In genomic region chr13:56208225-56209066, GRCm38 (mm10) we compare ENCODE assay signal across 10 mouse cellular contexts. TPM values are rescaled to one million over a fixed set of nuclear protein-coding genes. Genes with fewer than 3 reads are reported as not detected.
A peak's percentile ranks its signal among the peaks of the same experiment; 100 is the strongest.
DNase-seq lines count a peak whose midpoint lies in the region; ATAC-seq and TF ChIP-seq lines count a peak whose summit lies in the region.
"Had no signal": no experiment of that assay in that cellular context is flagged by ENCODE, and none has a peak within 500 bp of the region (broad histone marks: within the 10 kb centered on the region; RNA-seq: fewer than 3 reads in every experiment).

No protein-coding gene starts in this region.

- no peaks in the 10 kb centered on the region for H3K36me3 ChIP-seq in liver, embryonic 11.5 days (ENCODE audit: control insufficient read depth, insufficient read depth, low read length)
- H3K36me3 ChIP-seq in liver, postnatal 0 days (replicated peaks; ENCODE audit: insufficient read depth, low read length), result no peaks in the 10 kb centered on the region
- H3K36me3 ChIP-seq in forebrain, embryonic 11.5 days (ENCODE audit: control insufficient read depth, insufficient read depth, low read length), result no peaks in the 10 kb centered on the region
- H3K36me3 ChIP-seq in limb, embryonic 12.5 days, result no peaks in the 10 kb centered on the region
- H3K36me3 ChIP-seq in stomach, embryonic 14.5 days (ENCODE audit: control insufficient read depth, insufficient read depth, low read length), result no peaks in the 10 kb centered on the region

- no peak overlapping the region for H3K9ac ChIP-seq in liver, embryonic 11.5 days (ENCODE audit: low read depth, low read length)
- no peak overlapping the region for H3K9ac ChIP-seq in liver, postnatal 0 days (replicated peaks)
- H3K9ac ChIP-seq in forebrain, embryonic 11.5 days (ENCODE audit: low read length), result peak overlapping the region; percentile 25; the same call in 1 of the 2 replicates
- no peak overlapping the region; the same call in 1 of the 2 replicates for H3K9ac ChIP-seq in limb, embryonic 12.5 days (replicated peaks)
- H3K9ac ChIP-seq in stomach, embryonic 14.5 days (replicated peaks; ENCODE audit: low read depth, low read length), result 0 out of 2 replicates have a peak overlapping the region, but pooled peaks have one; percentile 14

- no peak for ATAC-seq in liver, embryonic 11.5 days (replicated peaks; ENCODE audit: low FRiP score)
- ATAC-seq in liver, postnatal 0 days, result no peak
- peak; percentile 95 for ATAC-seq in forebrain, embryonic 11.5 days (replicated peaks; ENCODE audit: low FRiP score)
- peak; percentile 42; the same call in 1 of the 2 replicates for ATAC-seq in limb, embryonic 12.5 days (ENCODE audit: insufficient number of reproducible peaks, insufficient read depth, low FRiP score, low TSS enrichment, low read depth)
- peak; percentile 59; the same call in 1 of the 2 replicates for ATAC-seq in stomach, embryonic 14.5 days (ENCODE audit: insufficient number of reproducible peaks, insufficient read depth, low FRiP score, low read depth)

- WGBS in liver, embryonic 11.5 days, result 11% methylated on average over 34 of the region's 35 CpGs
- 16% methylated on average over 35 of the region's 35 CpGs for WGBS in liver, postnatal 0 days (ENCODE audit: insufficient replicate concordance)
- under 1% methylated on average over 35 of the region's 35 CpGs for WGBS in forebrain, embryonic 11.5 days
- 3% methylated on average over 35 of the region's 35 CpGs for WGBS in limb, embryonic 12.5 days
- WGBS in stomach, embryonic 14.5 days, result 6% methylated on average over 35 of the region's 35 CpGs

- TF ChIP-seq CTCF in liver, postnatal 0 days (IDR thresholded peaks at IDR 0.05; ENCODE audit: low read depth), result no peak

- H3K4me2 ChIP-seq in liver, embryonic 11.5 days, result peak overlapping the region; percentile 47
- no peak overlapping the region for H3K4me2 ChIP-seq in liver, postnatal 0 days (ENCODE audit: low read depth, low read length)
- H3K4me2 ChIP-seq in forebrain, embryonic 11.5 days (ENCODE audit: low read depth, low read length, severe bottlenecking), result peak overlapping the region; percentile 45
- peak overlapping the region; percentile 59 for H3K4me2 ChIP-seq in limb, embryonic 12.5 days
- peak overlapping the region; percentile 39 for H3K4me2 ChIP-seq in stomach, embryonic 14.5 days (replicated peaks; ENCODE audit: low read depth, low read length)

- DNase-seq in liver, embryonic 11.5 days (ENCODE audit: low spot score), result no peak
- DNase-seq in liver, postnatal 0 days, result no peak
- DNase-seq in forebrain, embryonic 11.5 days (ENCODE audit: low spot score), result peak; percentile 87
- DNase-seq in cerebellum, adult 11-12 months, result no peak
- no peak for DNase-seq in urinary bladder, postnatal 4 days (ENCODE audit: low spot score in 2 of 2)
- DNase-seq in urinary bladder, postnatal 36 days (ENCODE audit: low spot score in 2 of 2), result no peak
- DNase-seq: gastrocnemius, adult 2 months had no signal

- TF ChIP-seq EP300 in liver, postnatal 0 days (IDR thresholded peaks at IDR 0.05; ENCODE audit: low read depth), result no peak

- 0 out of 2 replicates have a peak, but pooled peaks cover 2% of the 10 kb centered on the region for H3K4me1 ChIP-seq in liver, embryonic 11.5 days (replicated peaks; ENCODE audit: control insufficient read depth, insufficient read depth, low read length)
- no peaks in the 10 kb centered on the region for H3K4me1 ChIP-seq in liver, postnatal 0 days (ENCODE audit: insufficient read depth)
- peaks cover 18% of the 10 kb centered on the region for H3K4me1 ChIP-seq in forebrain, embryonic 11.5 days (replicated peaks; ENCODE audit: control insufficient read depth, insufficient read depth, low read length)
- H3K4me1 ChIP-seq in limb, embryonic 12.5 days (replicated peaks), result peaks cover 18% of the 10 kb centered on the region
- H3K4me1 ChIP-seq in stomach, embryonic 14.5 days (ENCODE audit: control insufficient read depth, insufficient read depth, low read length), result peaks cover 10% of the 10 kb centered on the region

- no peaks in the 10 kb centered on the region for H3K9me3 ChIP-seq in liver, embryonic 11.5 days (ENCODE audit: control insufficient read depth, low read length)
- no peaks in the 10 kb centered on the region for H3K9me3 ChIP-seq in liver, postnatal 0 days (ENCODE audit: low read length)
- peaks cover 4% of the 10 kb centered on the region; the same call in 1 of the 2 replicates for H3K9me3 ChIP-seq in forebrain, embryonic 11.5 days (ENCODE audit: control insufficient read depth, low read length)
- peaks cover 6% of the 10 kb centered on the region; the same call in 1 of the 2 replicates for H3K9me3 ChIP-seq in limb, embryonic 12.5 days
- H3K9me3 ChIP-seq in stomach, embryonic 14.5 days (ENCODE audit: control insufficient read depth, low read depth, low read length), result 0 out of 2 replicates have a peak, but pooled peaks cover 4% of the 10 kb centered on the region

- peaks cover 18% of the 10 kb centered on the region for H3K27me3 ChIP-seq in liver, embryonic 11.5 days (replicated peaks; ENCODE audit: control insufficient read depth, insufficient read depth, low read length)
- H3K27me3 ChIP-seq in liver, postnatal 0 days (ENCODE audit: insufficient read depth, low read length), result peaks cover 17% of the 10 kb centered on the region
- peaks cover 7% of the 10 kb centered on the region for H3K27me3 ChIP-seq in forebrain, embryonic 11.5 days (ENCODE audit: control insufficient read depth, insufficient read depth, low read length)
- H3K27me3 ChIP-seq in limb, embryonic 12.5 days, result peaks cover 18% of the 10 kb centered on the region
- H3K27me3 ChIP-seq in stomach, embryonic 14.5 days (ENCODE audit: control insufficient read depth, insufficient read depth, low read length), result no peaks in the 10 kb centered on the region

- no peak overlapping the region for H3K27ac ChIP-seq in liver, embryonic 11.5 days (ENCODE audit: low read depth, low read length)
- H3K27ac ChIP-seq in liver, postnatal 0 days (ENCODE audit: low read depth), result no peak overlapping the region
- H3K27ac ChIP-seq in forebrain, embryonic 11.5 days (ENCODE audit: low read depth, low read length), result peak overlapping the region; percentile 90
- H3K27ac ChIP-seq in limb, embryonic 12.5 days, result no peak overlapping the region
- peak overlapping the region; percentile 55; the same call in 1 of the 2 replicates for H3K27ac ChIP-seq in stomach, embryonic 14.5 days (ENCODE audit: low read length)
- H3K27ac ChIP-seq: gastrocnemius, adult 2 months had no signal

- H3K4me3 ChIP-seq in liver, embryonic 11.5 days (ENCODE audit: low read depth, low read length), result no peak overlapping the region
- no peak overlapping the region for H3K4me3 ChIP-seq in liver, postnatal 0 days (ENCODE audit: low read depth, low read length)
- H3K4me3 ChIP-seq in forebrain, embryonic 11.5 days (ENCODE audit: low read depth, low read length), result peak overlapping the region; percentile 9; the same call in 1 of the 2 replicates
- H3K4me3 ChIP-seq in limb, embryonic 12.5 days (replicated peaks), result peak overlapping the region; percentile 26
- peak overlapping the region; percentile 3; the same call in 1 of the 2 replicates for H3K4me3 ChIP-seq in stomach, embryonic 14.5 days (ENCODE audit: low read depth, low read length)
- H3K4me3 ChIP-seq: gastrocnemius, adult 2 months had no signal

RNA-seq across cellular contexts. Expression of gene Tifab, which starts 29.8 kb away (rescaled TPM):
- 1.9 and 2.2 TPM in 2 replicates for polyA plus RNA-seq in liver, embryonic 11.5 days (2014; fragmentation: Nextera tagmentation; extraction: Ambion mirVana)
- 6.8 and 8.2 TPM in 2 replicates for polyA plus RNA-seq in liver, postnatal 0 days (2015; fragmentation: Nextera tagmentation; extraction: Ambion mirVana)
- polyA plus RNA-seq in forebrain, embryonic 11.5 days (2014; fragmentation: Nextera tagmentation; extraction: Ambion mirVana), result 0.11 and 0.13 TPM in 2 replicates
- 1.3 and 1.7 TPM in 2 replicates for polyA plus RNA-seq in limb, embryonic 12.5 days (2016; fragmentation: Nextera tagmentation; extraction: Ambion mirVana)
- 1.2 and 1.4 TPM in 2 replicates for polyA plus RNA-seq in stomach, embryonic 14.5 days (2014; fragmentation: Nextera tagmentation; extraction: Ambion mirVana)

RNA-seq across cellular contexts. Expression of gene Neurog1, which starts 43.5 kb away (rescaled TPM):
- not detected in 2 replicates for polyA plus RNA-seq in liver, embryonic 11.5 days (2014; fragmentation: Nextera tagmentation; extraction: Ambion mirVana)
- polyA plus RNA-seq in liver, postnatal 0 days (2015; fragmentation: Nextera tagmentation; extraction: Ambion mirVana), result not detected in 2 replicates
- polyA plus RNA-seq in forebrain, embryonic 11.5 days (2014; fragmentation: Nextera tagmentation; extraction: Ambion mirVana), result 27.6 and 33.2 TPM in 2 replicates
- polyA plus RNA-seq in limb, embryonic 12.5 days (2016; fragmentation: Nextera tagmentation; extraction: Ambion mirVana), result not detected in 2 replicates
- polyA plus RNA-seq in stomach, embryonic 14.5 days (2014; fragmentation: Nextera tagmentation; extraction: Ambion mirVana), result not detected in 2 replicates
- polyA plus RNA-seq: urinary bladder, adult 2 months had no signal

Comparison
In these comparisons a context has a peak if more than half of its experiments do, and no peak if none do; other contexts are left out.
1. ATAC-seq: peak in forebrain, embryonic 11.5 days (single experiment), limb, embryonic 12.5 days (single experiment) and stomach, embryonic 14.5 days (single experiment); none in liver, embryonic 11.5 days (single experiment) and liver, postnatal 0 days (single experiment).
2. H3K27ac ChIP-seq: peak in forebrain, embryonic 11.5 days (single experiment) and stomach, embryonic 14.5 days (single experiment); none in liver, embryonic 11.5 days (single experiment), liver, postnatal 0 days (single experiment) and limb, embryonic 12.5 days (single experiment).
3. H3K4me3 ChIP-seq: peak in forebrain, embryonic 11.5 days (single experiment), limb, embryonic 12.5 days (single experiment) and stomach, embryonic 14.5 days (single experiment); none in liver, embryonic 11.5 days (single experiment) and liver, postnatal 0 days (single experiment).
4. H3K9ac ChIP-seq: peak in forebrain, embryonic 11.5 days (single experiment) and stomach, embryonic 14.5 days (single experiment); none in liver, embryonic 11.5 days (single experiment), liver, postnatal 0 days (single experiment) and limb, embryonic 12.5 days (single experiment).
5. RNA of gene Neurog1, which starts 43.5 kb away (polyA plus RNA-seq): 27.6 to 33.2 TPM in forebrain, embryonic 11.5 days; not detected in limb, embryonic 12.5 days, not detected in liver, embryonic 11.5 days, not detected in liver, postnatal 0 days and not detected in stomach, embryonic 14.5 days; every median in the first group is over 10 times any median in the second.